Mouse (Mus musculus) lung, adult 2 months (tissue): Measurements from ENCODE around the gene B830017H08Rik.

Experiments used
- CTCF ChIP-seq: fragments of 200-500 bp; IDR thresholded peaks from 2 replicates; pipeline ENCODE4 v1.5.1; 2011; ENCODE audit warnings: mild to moderate bottlenecking, low read length, control low read depth; ENCODE audit not compliant: insufficient read depth
- POLR2A ChIP-seq: fragments of 200-500 bp; IDR thresholded peaks from 2 replicates; pipeline ENCODE4 v1.6.1; 2011; ENCODE audit warnings: low read depth, mild to moderate bottlenecking, control low read depth, low read length, borderline replicate concordance; ENCODE audit errors: extremely low read depth

- TF ChIP-seq CTCF (no peak), POLR2A (no peak)
Measured at GRCm38 (mm10) chr16:17828229-17828628, 4.7 kb upstream of the B830017H08Rik start.
